Mouse (Mus musculus): ENCODE results near the gene Specc1l.

Specc1l gene

GRCm38 (mm10) chr10:75211807-75212645 lies at the start of gene Specc1l:
Gene Specc1l (plus strand): TSS chr10:75212073.
- in situ Hi-C loops (cut with MboI; ENCODE audit: low pct_unique_long_range_greater_than_20kb in 1 of 2, low sequenced_read_pairs in 2 of 2, unreplicated experiment in 1 of 2), result no loop called here

- in situ Hi-C loops (cut with MboI; ENCODE audit: low pct_unique_long_range_greater_than_20kb in 1 of 2, low sequenced_read_pairs in 2 of 2, unreplicated experiment in 1 of 2), result no loop called here
Observed at GRCm38 (mm10) chr10:75165825-75166481, 45.9 kb upstream of the Specc1l start.

- in situ Hi-C loops (cut with MboI; ENCODE audit: low pct_unique_long_range_greater_than_20kb in 1 of 2, low sequenced_read_pairs in 2 of 2, unreplicated experiment in 1 of 2), result no loop called here
Observed at GRCm38 (mm10) chr10:75166601-75167000, 45.3 kb upstream of the Specc1l start.

GRCm38 (mm10) chr10:75170207-75170850 lies 41.5 kb upstream of the Specc1l start:
- in situ Hi-C loops (cut with MboI; ENCODE audit: low pct_unique_long_range_greater_than_20kb in 1 of 2, low sequenced_read_pairs in 2 of 2, unreplicated experiment in 1 of 2), result no loop called here

- in situ Hi-C loops (cut with MboI; ENCODE audit: low pct_unique_long_range_greater_than_20kb in 1 of 2, low sequenced_read_pairs in 2 of 2, unreplicated experiment in 1 of 2), result no loop called here
Observed at GRCm38 (mm10) chr10:75173056-75173455, 38.8 kb upstream of the Specc1l start.

- in situ Hi-C loops (cut with MboI; ENCODE audit: low pct_unique_long_range_greater_than_20kb in 1 of 2, low sequenced_read_pairs in 2 of 2, unreplicated experiment in 1 of 2), result no loop called here
Observed at GRCm38 (mm10) chr10:75173712-75174111, 38.2 kb upstream of the Specc1l start.

- in situ Hi-C loops (cut with MboI; ENCODE audit: low pct_unique_long_range_greater_than_20kb in 1 of 2, low sequenced_read_pairs in 2 of 2, unreplicated experiment in 1 of 2), result loop anchor here in 1 of 2 experiments (25.0 kb wide), 1 partner anchor 261 kb away; no protein-coding TSS in a partner anchor
Observed at GRCm38 (mm10) chr10:75176494-75176893, 35.4 kb upstream of the Specc1l start.

- in situ Hi-C loops (cut with MboI; ENCODE audit: low pct_unique_long_range_greater_than_20kb in 1 of 2, low sequenced_read_pairs in 2 of 2, unreplicated experiment in 1 of 2), result loop anchor here in 1 of 2 experiments (25.0 kb wide), 1 partner anchor 258 kb away; no protein-coding TSS in a partner anchor
Observed at GRCm38 (mm10) chr10:75178911-75179310, 33.0 kb upstream of the Specc1l start.

- in situ Hi-C loops (cut with MboI; ENCODE audit: low pct_unique_long_range_greater_than_20kb in 1 of 2, low sequenced_read_pairs in 2 of 2, unreplicated experiment in 1 of 2), result loop anchor here in 1 of 2 experiments (25.0 kb wide), 1 partner anchor 255 kb away; no protein-coding TSS in a partner anchor
Observed at GRCm38 (mm10) chr10:75182151-75182774, 29.6 kb upstream of the Specc1l start.

- in situ Hi-C loops (cut with MboI; ENCODE audit: low pct_unique_long_range_greater_than_20kb in 1 of 2, low sequenced_read_pairs in 2 of 2, unreplicated experiment in 1 of 2), result loop anchor here in 1 of 2 experiments (25.0 kb wide), 1 partner anchor 252 kb away; no protein-coding TSS in a partner anchor
Observed at GRCm38 (mm10) chr10:75184826-75185225, 27.0 kb upstream of the Specc1l start.

- in situ Hi-C loops (cut with MboI; ENCODE audit: low pct_unique_long_range_greater_than_20kb in 1 of 2, low sequenced_read_pairs in 2 of 2, unreplicated experiment in 1 of 2), result loop anchor here in 1 of 2 experiments (25.0 kb wide), 1 partner anchor 251 kb away; no protein-coding TSS in a partner anchor
Observed at GRCm38 (mm10) chr10:75186551-75186950, 25.3 kb upstream of the Specc1l start.

- in situ Hi-C loops (cut with MboI; ENCODE audit: low pct_unique_long_range_greater_than_20kb in 1 of 2, low sequenced_read_pairs in 2 of 2, unreplicated experiment in 1 of 2), result loop anchor here in 1 of 2 experiments (25.0 kb wide), 1 partner anchor 250 kb away; no protein-coding TSS in a partner anchor
Observed at GRCm38 (mm10) chr10:75187366-75188056, 24.4 kb upstream of the Specc1l start.

GRCm38 (mm10) chr10:75191647-75192046 lies 20.2 kb upstream of the Specc1l start:
- in situ Hi-C loops (cut with MboI; ENCODE audit: low pct_unique_long_range_greater_than_20kb in 1 of 2, low sequenced_read_pairs in 2 of 2, unreplicated experiment in 1 of 2), result loop anchor here in 1 of 2 experiments (25.0 kb wide), 1 partner anchor 246 kb away; no protein-coding TSS in a partner anchor

GRCm38 (mm10) chr10:75197817-75198216 lies 14.1 kb upstream of the Specc1l start:
- in situ Hi-C loops (cut with MboI; ENCODE audit: low pct_unique_long_range_greater_than_20kb in 1 of 2, low sequenced_read_pairs in 2 of 2, unreplicated experiment in 1 of 2), result loop anchor here in 1 of 2 experiments (25.0 kb wide), 1 partner anchor 239 kb away; no protein-coding TSS in a partner anchor

GRCm38 (mm10) chr10:75200733-75201132 lies 11.1 kb upstream of the Specc1l start:
- in situ Hi-C loops (cut with MboI; ENCODE audit: low pct_unique_long_range_greater_than_20kb in 1 of 2, low sequenced_read_pairs in 2 of 2, unreplicated experiment in 1 of 2), result no loop called here

GRCm38 (mm10) chr10:75206192-75206591 lies 5.7 kb upstream of the Specc1l start:
- in situ Hi-C loops (cut with MboI; ENCODE audit: low pct_unique_long_range_greater_than_20kb in 1 of 2, low sequenced_read_pairs in 2 of 2, unreplicated experiment in 1 of 2), result no loop called here

- in situ Hi-C loops (cut with MboI; ENCODE audit: low pct_unique_long_range_greater_than_20kb in 1 of 2, low sequenced_read_pairs in 2 of 2, unreplicated experiment in 1 of 2), result no loop called here
Observed at GRCm38 (mm10) chr10:75210841-75211240, 1.0 kb upstream of the Specc1l start.

GRCm38 (mm10) chr10:75212981-75213380 lies 1.1 kb downstream of the Specc1l start:
- in situ Hi-C loops (cut with MboI; ENCODE audit: low pct_unique_long_range_greater_than_20kb in 1 of 2, low sequenced_read_pairs in 2 of 2, unreplicated experiment in 1 of 2), result no loop called here

Data from mouse embryonic stem cell (cell line).